In the genomic region with DNA sequence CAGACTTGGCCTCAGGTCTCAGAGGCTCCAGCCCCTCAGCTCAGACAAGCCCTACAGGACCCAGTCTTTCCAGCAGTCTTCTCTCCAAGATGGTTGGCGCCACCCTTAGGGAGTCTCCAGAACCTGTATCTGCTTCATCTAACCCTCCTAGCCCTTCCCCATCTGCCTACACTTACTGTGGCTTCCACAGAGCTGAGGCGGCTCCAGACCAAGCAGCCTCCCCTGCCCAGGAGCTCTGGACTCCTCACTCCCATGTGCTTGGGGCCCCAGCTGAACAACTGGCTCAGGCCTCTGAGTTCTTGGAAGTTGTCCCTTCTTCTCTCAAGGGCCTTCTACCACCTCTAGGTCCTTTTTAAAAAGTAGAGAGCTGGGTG, we compare ENCODE assay signal across 10 mouse cellular contexts. TPM values are rescaled to one million over a fixed set of nuclear protein-coding genes. Genes with fewer than 3 reads are reported as not detected.
DNase-seq lines count a peak whose midpoint lies in the region; ATAC-seq and TF ChIP-seq lines count a peak whose summit lies in the region.
"Had no signal": no experiment of that assay in that cellular context is flagged by ENCODE, and none has a peak within 500 bp of the region (broad histone marks: within the 10 kb centered on the region; RNA-seq: fewer than 3 reads in every experiment).

No protein-coding gene starts in this region.

- H3K27me3 ChIP-seq in hindbrain, postnatal 0 days (ENCODE audit: insufficient read depth, low read length), result no peaks in the 10 kb centered on the region
- H3K27me3 ChIP-seq in hindbrain, embryonic 11.5 days (ENCODE audit: control insufficient read depth, insufficient read depth, low read length), result peaks cover 6% of the 10 kb centered on the region; the same call in 1 of the 2 replicates
- H3K27me3 ChIP-seq in liver, embryonic 13.5 days, result peaks cover 32% of the 10 kb centered on the region

- H3K36me3 ChIP-seq in hindbrain, postnatal 0 days (ENCODE audit: insufficient read depth, low read length), result no peaks in the 10 kb centered on the region
- no peaks in the 10 kb centered on the region for H3K36me3 ChIP-seq in hindbrain, embryonic 11.5 days (ENCODE audit: control insufficient read depth, insufficient read depth, low read length)
- H3K36me3 ChIP-seq in liver, embryonic 13.5 days, result no peaks in the 10 kb centered on the region
- H3K36me3 ChIP-seq: neural tube, embryonic 12.5 days had no signal

- DNase-seq in hindbrain, postnatal 0 days (ENCODE audit: low spot score), result no peak
- no peak for DNase-seq in hindbrain, embryonic 11.5 days (ENCODE audit: low spot score)
- DNase-seq in spleen, adult 12 weeks (ENCODE audit: low spot score), result peak; percentile 24
- DNase-seq in spleen, postnatal 14 days (ENCODE audit: low spot score in 2 of 2), result no peak
- DNase-seq in liver, embryonic 13.5 days, result no peak
- DNase-seq in gastrocnemius, adult 8-10 months (ENCODE audit: low spot score in 2 of 2), result no peak
- no peak for DNase-seq in right cerebral cortex, postnatal 4 days

- WGBS in hindbrain, postnatal 0 days, result 63% methylated on average over 2 of the region's 2 CpGs
- 61% methylated on average over 2 of the region's 2 CpGs for WGBS in hindbrain, embryonic 11.5 days
- WGBS in liver, embryonic 13.5 days (ENCODE audit: insufficient replicate concordance), result 37% methylated on average over 2 of the region's 2 CpGs

- H3K4me3 ChIP-seq in hindbrain, postnatal 0 days (ENCODE audit: low read length), result no peak overlapping the region
- no peak overlapping the region for H3K4me3 ChIP-seq in hindbrain, embryonic 11.5 days (ENCODE audit: low read depth, low read length)
- no peak overlapping the region for H3K4me3 ChIP-seq in liver, embryonic 13.5 days (replicated peaks)
- H3K4me3 ChIP-seq: neural tube, embryonic 12.5 days had no signal

- no peak overlapping the region for H3K9ac ChIP-seq in hindbrain, postnatal 0 days (replicated peaks; ENCODE audit: low read length)
- H3K9ac ChIP-seq in hindbrain, embryonic 11.5 days (ENCODE audit: low read depth, low read length), result no peak overlapping the region
- peak overlapping the region; percentile 59 for H3K9ac ChIP-seq in liver, embryonic 13.5 days
- H3K9ac ChIP-seq: neural tube, embryonic 12.5 days had no signal

- no peaks in the 10 kb centered on the region for H3K9me3 ChIP-seq in hindbrain, postnatal 0 days (ENCODE audit: low read length)
- no peaks in the 10 kb centered on the region for H3K9me3 ChIP-seq in hindbrain, embryonic 11.5 days (ENCODE audit: control insufficient read depth, low read length)
- H3K9me3 ChIP-seq in liver, embryonic 13.5 days (replicated peaks), result no peaks in the 10 kb centered on the region
- H3K9me3 ChIP-seq: neural tube, embryonic 12.5 days had no signal

- no peak overlapping the region for H3K4me2 ChIP-seq in hindbrain, postnatal 0 days (ENCODE audit: low read depth, low read length)
- H3K4me2 ChIP-seq in hindbrain, embryonic 11.5 days (replicated peaks; ENCODE audit: low read depth, low read length), result no peak overlapping the region
- peak overlapping the region; percentile 23 for H3K4me2 ChIP-seq in liver, embryonic 13.5 days
- H3K4me2 ChIP-seq: neural tube, embryonic 12.5 days had no signal

- no peaks in the 10 kb centered on the region for H3K4me1 ChIP-seq in hindbrain, postnatal 0 days (ENCODE audit: insufficient read depth, low read length)
- no peaks in the 10 kb centered on the region for H3K4me1 ChIP-seq in hindbrain, embryonic 11.5 days (replicated peaks; ENCODE audit: control insufficient read depth, insufficient read depth, low read length)
- peaks cover 42% of the 10 kb centered on the region for H3K4me1 ChIP-seq in liver, embryonic 13.5 days (replicated peaks)
- H3K4me1 ChIP-seq: neural tube, embryonic 12.5 days had no signal

- ATAC-seq in hindbrain, postnatal 0 days, result peak; percentile 28
- ATAC-seq in hindbrain, embryonic 11.5 days (ENCODE audit: low FRiP score), result no peak
- peak; percentile 57 for ATAC-seq in liver, embryonic 13.5 days (ENCODE audit: low read depth)

- H3K27ac ChIP-seq in hindbrain, postnatal 0 days, result no peak overlapping the region
- no peak overlapping the region for H3K27ac ChIP-seq in hindbrain, embryonic 11.5 days (ENCODE audit: low read depth, low read length)
- peak overlapping the region; percentile 97 for H3K27ac ChIP-seq in liver, embryonic 13.5 days
- H3K27ac ChIP-seq: macrophage; neural tube, embryonic 12.5 days had no signal

- no peak for TF ChIP-seq CTCF in hindbrain, postnatal 0 days (IDR thresholded peaks at IDR 0.05; ENCODE audit: low read depth)

RNA-seq across cellular contexts. Expression of a gene that starts 25.1 kb away (rescaled TPM):
- total RNA-seq in hindbrain, postnatal 0 days (2014; rRNA removed), result 1.6 and 3.9 TPM in 2 replicates
- 1.5 and 2.4 TPM in 2 replicates for polyA plus RNA-seq in hindbrain, postnatal 0 days (2015; fragmentation: Nextera tagmentation; extraction: Ambion mirVana)
- polyA plus RNA-seq in hindbrain, embryonic 11.5 days (2014; fragmentation: Nextera tagmentation; extraction: Ambion mirVana), result 2.1 and 2.6 TPM in 2 replicates
- polyA plus RNA-seq in liver, embryonic 13.5 days (2015; fragmentation: Nextera tagmentation; extraction: Ambion mirVana), result 5.1 and 6.6 TPM in 2 replicates
- total RNA-seq in gastrocnemius, adult 8-10 months (2022), result 1 to 10 TPM; 1.3 to 3.4 (median 2.2) TPM
- polyA plus RNA-seq: inflammation-experienced regulatory T-cells, adult 6 months; macrophage had no signal

RNA-seq across cellular contexts. Expression of a gene that starts 28.3 kb away (rescaled TPM):
- total RNA-seq in hindbrain, postnatal 0 days (2014; rRNA removed), result 156 and 200 TPM in 2 replicates
- polyA plus RNA-seq in hindbrain, postnatal 0 days (2015; fragmentation: Nextera tagmentation; extraction: Ambion mirVana), result 252 and 258 TPM in 2 replicates
- 389 and 395 TPM in 2 replicates for polyA plus RNA-seq in hindbrain, embryonic 11.5 days (2014; fragmentation: Nextera tagmentation; extraction: Ambion mirVana)
- polyA plus RNA-seq in liver, embryonic 13.5 days (2015; fragmentation: Nextera tagmentation; extraction: Ambion mirVana), result 518 and 542 TPM in 2 replicates
- total RNA-seq in gastrocnemius, adult 8-10 months (2022), result 10 to 100 TPM; 81.4 to 87.7 (median 84.4) TPM

RNA-seq across cellular contexts. Expression of a gene that starts 36.2 kb away (rescaled TPM):
- total RNA-seq in hindbrain, postnatal 0 days (2014; rRNA removed), result 31.6 and 36.4 TPM in 2 replicates
- polyA plus RNA-seq in hindbrain, postnatal 0 days (2015; fragmentation: Nextera tagmentation; extraction: Ambion mirVana), result 42.0 and 44.9 TPM in 2 replicates
- 29.7 and 31.9 TPM in 2 replicates for polyA plus RNA-seq in hindbrain, embryonic 11.5 days (2014; fragmentation: Nextera tagmentation; extraction: Ambion mirVana)
- 18.2 and 19.6 TPM in 2 replicates for polyA plus RNA-seq in liver, embryonic 13.5 days (2015; fragmentation: Nextera tagmentation; extraction: Ambion mirVana)
- total RNA-seq in gastrocnemius, adult 8-10 months (2022), result 10 to 100 TPM in 3 of 4 experiments, 1 to 10 TPM in 1; 9.1 to 11.5 (median 11.3) TPM

RNA-seq across cellular contexts. Expression of a gene that starts 36.2 kb away (rescaled TPM):
- 218 and 220 TPM in 2 replicates for total RNA-seq in hindbrain, postnatal 0 days (2014; rRNA removed)
- 200 and 237 TPM in 2 replicates for polyA plus RNA-seq in hindbrain, postnatal 0 days (2015; fragmentation: Nextera tagmentation; extraction: Ambion mirVana)
- 70.0 and 75.9 TPM in 2 replicates for polyA plus RNA-seq in hindbrain, embryonic 11.5 days (2014; fragmentation: Nextera tagmentation; extraction: Ambion mirVana)
- 16.3 and 17.1 TPM in 2 replicates for polyA plus RNA-seq in liver, embryonic 13.5 days (2015; fragmentation: Nextera tagmentation; extraction: Ambion mirVana)
- 10 to 100 TPM; 10.6 to 15.1 (median 12.7) TPM for total RNA-seq in gastrocnemius, adult 8-10 months (2022)

RNA-seq across cellular contexts. Expression of a gene that starts 50.2 kb away (rescaled TPM):
- total RNA-seq in hindbrain, postnatal 0 days (2014; rRNA removed), result 61.2 and 74.4 TPM in 2 replicates
- polyA plus RNA-seq in hindbrain, postnatal 0 days (2015; fragmentation: Nextera tagmentation; extraction: Ambion mirVana), result 46.9 and 49.4 TPM in 2 replicates
- 43.3 and 48.1 TPM in 2 replicates for polyA plus RNA-seq in hindbrain, embryonic 11.5 days (2014; fragmentation: Nextera tagmentation; extraction: Ambion mirVana)
- polyA plus RNA-seq in liver, embryonic 13.5 days (2015; fragmentation: Nextera tagmentation; extraction: Ambion mirVana), result 18.1 and 18.3 TPM in 2 replicates
- 1 to 10 TPM; 6.5 to 9.8 (median 7.8) TPM for total RNA-seq in gastrocnemius, adult 8-10 months (2022)
